Mouse (Mus musculus) cortical plate, adult 2 months (tissue): ENCODE results near the gene Olfr1419.

Experiments
- CTCF ChIP-seq: fragments of 200-500 bp; IDR thresholded peaks from 2 replicates; pipeline ENCODE4 v1.5.1; 2011; ENCODE audit warnings: mild to moderate bottlenecking, control low read depth, low read length; ENCODE audit not compliant: insufficient read depth; ENCODE audit errors: extremely low read depth
- POLR2A ChIP-seq: fragments of 200-500 bp; IDR thresholded peaks from 2 replicates; pipeline ENCODE4 v1.6.1; 2011; ENCODE audit warnings: mild to moderate bottlenecking, low read length, control low read depth; ENCODE audit not compliant: insufficient read depth; ENCODE audit errors: extremely low read depth

DNA sequence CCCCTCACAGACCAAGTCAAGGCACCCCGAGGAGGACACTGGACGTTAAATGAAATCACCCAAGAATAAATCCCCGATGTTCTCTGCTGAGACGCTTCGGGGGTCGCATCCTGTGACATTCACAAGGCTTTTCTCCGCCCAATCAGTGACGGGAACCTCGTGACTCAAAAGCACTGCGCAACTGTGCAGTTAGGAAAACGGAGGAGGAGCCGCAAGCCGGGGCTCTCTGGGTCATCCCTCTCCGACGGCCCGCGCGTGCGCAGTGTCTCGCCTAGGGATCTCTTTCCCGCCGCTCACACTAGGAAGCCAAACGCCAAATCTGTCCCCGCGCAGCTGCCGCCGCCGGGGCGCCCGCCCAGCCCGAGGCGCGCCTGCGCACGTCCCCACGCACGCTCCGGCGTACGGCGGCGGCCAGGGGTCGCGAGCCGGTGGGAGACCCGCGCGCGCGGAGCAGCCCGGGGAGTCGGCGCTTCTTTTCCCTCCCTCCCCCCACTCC is 37.2 kb upstream of the Olfr1419 start, which contains the start of gene Patl1:
- no peak for TF ChIP-seq CTCF
- peak; percentile 91 for TF ChIP-seq POLR2A
